Mouse (Mus musculus) spleen, adult 2 months (tissue): Measurements from ENCODE around the gene Camsap1. TPM values are rescaled to one million over a fixed set of nuclear protein-coding genes. Genes with fewer than 3 reads are reported as not detected.

Experiments used
- DNase-seq, 2 experiments: peaks; one replicate each; pipeline versions ENCODE4 v3.0.0 to v3.0.0-alpha.2; 2012 to 2021; ENCODE audit warnings: low spot score in 2 of 2, low read depth in 1 of 2
- H3K27ac ChIP-seq: fragments of 200-500 bp; 2 replicates; pipeline ENCODE4 v1.5.1; 2012; ENCODE audit warnings: low read length, inconsistent platforms; ENCODE audit not compliant: insufficient read depth
- H3K27me3 ChIP-seq: fragments of 200-500 bp; 2 replicates; pipeline ENCODE4 v1.6.1; 2012; ENCODE audit warnings: mild to moderate bottlenecking, moderate library complexity, low read length, inconsistent platforms; ENCODE audit not compliant: control insufficient read depth, insufficient read depth
- H3K36me3 ChIP-seq: fragments of 200-500 bp; 2 replicates; pipeline ENCODE4 v1.6.1; 2012; ENCODE audit warnings: mild to moderate bottlenecking, low read length, inconsistent platforms; ENCODE audit not compliant: control insufficient read depth, insufficient read depth
- H3K4me1 ChIP-seq: fragments of 200-500 bp; 2 replicates; pipeline ENCODE4 v1.6.1; 2011; ENCODE audit warnings: inconsistent platforms; ENCODE audit not compliant: control insufficient read depth, insufficient read depth, insufficient read length
- H3K4me3 ChIP-seq: fragments of 200-500 bp; 2 replicates; pipeline ENCODE4 v1.5.1; 2011; ENCODE audit warnings: mild to moderate bottlenecking, inconsistent platforms; ENCODE audit not compliant: insufficient read depth, insufficient read length; ENCODE audit errors: extremely low read depth
- CTCF ChIP-seq: fragments of 200-500 bp; IDR thresholded peaks from 2 replicates; pipeline ENCODE4 v1.5.1; 2011; ENCODE audit warnings: mild to moderate bottlenecking, inconsistent platforms; ENCODE audit not compliant: insufficient read depth, insufficient read length, insufficient replicate concordance; ENCODE audit errors: extremely low read depth
- POLR2A ChIP-seq: fragments of 200-500 bp; IDR thresholded peaks from 2 replicates; pipeline ENCODE4 v1.6.1; 2011; ENCODE audit warnings: low read depth, low read length, inconsistent platforms
- WGBS: fragments of 180-500 bp; shearing (Covaris S2); methylation state at CpG from one replicate; pipeline ENCODE4 v1.1.7; 2018; 5-methylcytosine and 5-hydroxymethylcytosine counted together
- polyA plus RNA-seq: library from polyadenylated mRNA; depleted of rRNA; stranded (reverse); fragments of >200 nt; gene quantifications from 2 replicates; pipeline ENCODE4 v1.2.3, GENCODE M21; 2012

Camsap1 gene
- polyA plus RNA-seq, 1 experiment, result 6.5 TPM

DNA sequence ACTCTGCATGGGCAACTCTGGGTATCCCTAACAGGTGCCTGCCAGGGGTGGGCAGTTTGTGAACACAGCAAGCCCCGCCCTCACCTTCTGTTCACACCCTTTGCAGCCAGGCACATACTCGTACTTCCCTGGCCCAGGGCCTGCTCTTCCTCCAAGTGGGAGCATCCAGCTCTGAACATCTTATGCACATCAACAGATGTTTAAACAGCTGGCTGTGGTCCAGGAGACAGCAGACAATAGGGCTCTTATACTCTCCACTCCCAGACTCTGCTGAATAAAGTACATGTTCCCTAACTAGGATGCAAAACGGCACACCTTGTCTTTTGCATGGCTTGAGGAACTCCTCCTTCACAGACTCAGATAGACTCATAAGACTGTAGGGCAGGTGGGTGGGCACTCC lies 63.1 kb downstream of the Camsap1 start:
- Histone ChIP-seq H3K27me3 (no peaks in the 10 kb centered on the region), H3K36me3 (no peaks in the 10 kb centered on the region), H3K4me1 (no peaks in the 10 kb centered on the region), H3K27ac (no peak overlapping the region), H3K4me3 (no peak overlapping the region)
- 74% methylated on average over 3 of the region's 3 CpGs for WGBS
- TF ChIP-seq CTCF, result no peak
- TF ChIP-seq POLR2A, result no peak
- no peak for DNase-seq

DNA sequence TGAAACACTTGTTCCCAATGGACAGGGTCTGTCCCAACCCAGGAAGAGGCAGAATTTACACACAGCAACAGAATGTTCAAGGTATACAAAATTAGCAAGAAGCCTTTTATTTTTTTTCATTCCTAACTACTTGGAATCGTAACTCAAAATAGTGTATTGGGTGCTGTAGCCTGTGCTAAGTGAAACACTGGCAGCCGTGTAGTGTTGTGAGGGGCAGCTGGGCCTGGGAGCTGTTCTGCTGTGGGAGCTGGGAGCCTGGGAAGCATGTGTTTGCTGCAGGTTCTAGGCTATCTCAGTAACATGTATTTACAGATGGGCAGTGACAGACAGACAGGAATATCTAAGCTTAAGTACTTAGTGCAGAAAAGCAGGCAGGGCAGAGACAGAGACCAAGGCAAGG lies 64.7 kb downstream of the Camsap1 start:
- Histone ChIP-seq H3K27me3 (no peaks in the 10 kb centered on the region), H3K27ac (no peak overlapping the region), H3K4me3 (no peak overlapping the region), H3K4me1 (no peaks in the 10 kb centered on the region), H3K36me3 (no peaks in the 10 kb centered on the region)
- WGBS, result 90% methylated on average over 2 of the region's 2 CpGs
- TF ChIP-seq CTCF (no peak), POLR2A (no peak)
- no peak for DNase-seq

DNA sequence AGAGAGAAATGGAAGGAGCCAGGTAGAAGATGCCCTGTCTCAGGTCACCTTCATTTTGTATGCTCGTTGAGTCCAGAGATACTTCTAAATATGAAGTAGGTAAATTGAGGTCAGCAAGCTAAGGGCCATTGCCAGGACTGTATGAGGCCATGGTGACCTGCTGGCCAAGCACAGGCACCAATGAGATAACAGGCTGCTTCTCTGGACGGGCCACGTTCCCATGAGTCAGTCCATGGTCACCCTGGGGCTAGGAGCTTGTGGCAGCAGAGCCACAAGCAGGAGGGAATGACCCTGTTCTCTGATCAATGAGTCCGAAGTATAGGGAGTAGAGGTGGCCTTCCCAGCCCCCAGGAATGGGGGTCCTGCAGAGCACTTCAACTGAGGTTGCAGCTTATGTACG lies 68.3 kb downstream of the Camsap1 start:
- no peak overlapping the region for H3K27ac ChIP-seq
- no peak overlapping the region for H3K4me3 ChIP-seq
- H3K27me3 ChIP-seq, result no peaks in the 10 kb centered on the region
- H3K4me1 ChIP-seq, result no peaks in the 10 kb centered on the region
- no peaks in the 10 kb centered on the region for H3K36me3 ChIP-seq
- WGBS, result 90% methylated on average over 5 of the region's 5 CpGs
- TF ChIP-seq POLR2A (no peak), CTCF (no peak)
- DNase-seq, result no peak

DNA sequence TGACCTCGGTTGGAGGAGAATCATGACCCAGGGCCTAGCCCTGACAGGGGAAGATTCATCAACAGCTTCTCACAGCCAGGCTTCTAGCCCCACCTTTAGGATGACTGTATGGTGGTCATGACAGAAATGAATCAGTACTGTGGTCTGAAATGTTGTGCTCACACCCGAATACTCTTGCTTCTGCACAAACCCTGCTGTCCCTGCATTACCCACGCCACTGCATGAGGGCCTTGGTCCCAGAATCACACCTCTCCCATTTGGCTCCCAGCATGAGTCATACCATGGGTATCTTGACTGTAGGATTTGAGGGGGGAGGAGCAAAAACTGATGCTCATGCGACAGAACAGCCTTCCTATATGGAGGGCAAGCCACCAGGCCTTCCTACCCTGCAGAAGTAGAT lies 68.9 kb downstream of the Camsap1 start:
- Histone ChIP-seq H3K4me1 (no peaks in the 10 kb centered on the region), H3K27ac (no peak overlapping the region), H3K36me3 (no peaks in the 10 kb centered on the region), H3K27me3 (no peaks in the 10 kb centered on the region), H3K4me3 (no peak overlapping the region)
- DNase-seq, result no peak
- WGBS, result 78% methylated on average over 4 of the region's 4 CpGs
- TF ChIP-seq POLR2A (no peak), CTCF (no peak)

DNA sequence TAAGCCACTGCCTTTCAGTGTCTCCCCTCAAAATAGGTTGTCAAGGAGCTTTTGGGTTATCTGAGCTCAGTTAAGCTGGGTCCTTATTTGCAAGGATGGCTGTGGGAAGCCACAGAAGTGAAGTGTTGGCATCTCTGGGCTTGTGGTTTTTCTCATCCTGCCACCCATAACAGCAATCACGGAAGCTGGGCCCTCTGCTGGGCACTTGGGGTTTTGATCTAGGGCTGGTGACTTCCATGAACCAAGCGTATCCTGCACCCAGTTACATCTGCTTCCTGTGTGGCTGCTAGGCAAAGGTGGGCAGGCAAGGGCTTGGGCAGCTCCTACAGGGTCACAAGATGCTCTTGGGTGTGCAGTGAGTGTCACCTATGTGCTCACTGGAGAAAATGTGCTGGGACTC lies 69.8 kb downstream of the Camsap1 start:
- no peaks in the 10 kb centered on the region for H3K4me1 ChIP-seq
- WGBS, result 10% methylated on average over 2 of the region's 2 CpGs
- no peaks in the 10 kb centered on the region for H3K36me3 ChIP-seq
- no peak overlapping the region for H3K4me3 ChIP-seq
- no peaks in the 10 kb centered on the region for H3K27me3 ChIP-seq
- TF ChIP-seq POLR2A, result no peak
- TF ChIP-seq CTCF, result peak; percentile 26; the same call in 1 of the 2 replicates
- H3K27ac ChIP-seq, result no peak overlapping the region
- peak; percentile 9 to 15 for DNase-seq

DNA sequence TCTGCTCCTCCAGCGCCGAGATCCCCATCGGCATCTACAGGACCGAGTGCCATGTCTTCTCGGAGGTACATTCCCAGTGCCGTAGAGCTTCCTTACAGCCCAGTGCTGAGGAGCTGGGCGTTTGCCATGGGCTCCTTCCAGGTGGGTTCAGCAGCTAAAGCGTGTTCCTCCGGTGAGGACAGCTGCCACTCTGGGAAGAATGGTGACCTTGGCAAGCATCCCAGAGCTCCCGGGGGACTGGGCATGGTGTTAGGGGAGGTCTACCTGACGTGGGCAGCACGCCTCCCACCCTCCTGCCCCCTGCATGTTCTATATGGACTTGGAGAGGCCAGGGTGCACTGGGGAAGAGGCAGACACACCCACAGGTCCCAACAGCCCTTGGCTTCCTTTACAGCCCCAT lies 73.2 kb downstream of the Camsap1 start:
- no peaks in the 10 kb centered on the region for H3K27me3 ChIP-seq
- H3K36me3 ChIP-seq, result no peaks in the 10 kb centered on the region
- WGBS, result 87% methylated on average over 12 of the region's 12 CpGs
- no peak for DNase-seq
- TF ChIP-seq CTCF (no peak), POLR2A (no peak)
- H3K4me3 ChIP-seq, result no peak overlapping the region
- H3K4me1 ChIP-seq, result no peaks in the 10 kb centered on the region
- no peak overlapping the region for H3K27ac ChIP-seq

DNA sequence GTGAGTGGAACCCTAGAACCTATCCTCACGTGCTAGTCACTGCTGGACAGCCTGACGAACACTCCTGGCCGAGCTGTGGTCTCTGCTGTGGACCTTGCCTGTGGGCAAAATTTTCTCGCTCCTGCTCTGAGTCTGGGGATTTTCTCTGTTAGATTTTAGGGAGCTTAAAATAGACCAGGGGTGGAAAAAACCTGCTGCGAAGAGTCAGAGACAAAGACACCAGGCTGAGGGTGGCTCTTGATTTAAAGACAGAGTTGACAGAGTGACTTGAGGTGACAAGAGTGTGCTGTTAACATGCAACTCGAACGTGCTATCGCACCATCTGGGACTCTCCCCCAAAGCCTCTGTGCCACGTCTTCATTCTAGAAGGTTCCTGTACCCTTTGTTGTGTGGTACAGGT lies 84.1 kb downstream of the Camsap1 start:
- TF ChIP-seq POLR2A, result no peak
- no peak for TF ChIP-seq CTCF
- H3K4me1 ChIP-seq, result no peaks in the 10 kb centered on the region
- no peak overlapping the region for H3K27ac ChIP-seq
- no peaks in the 10 kb centered on the region for H3K27me3 ChIP-seq
- no peak overlapping the region for H3K4me3 ChIP-seq
- WGBS, result 85% methylated on average over 9 of the region's 9 CpGs
- no peak for DNase-seq
- no peaks in the 10 kb centered on the region for H3K36me3 ChIP-seq
